Mouse (Mus musculus): ENCODE measurements around the gene Bicd1. TPM values are rescaled to one million over a fixed set of nuclear protein-coding genes. Genes with fewer than 3 reads are reported as not detected.
"Not testable (repeated sequence)": the region's sequence is repeated elsewhere in the genome, so short reads cannot be mapped to it uniquely, and the experiment has no call there.

Gene Bicd1
- polyA plus RNA-seq (2015; fragmentation: Nextera tagmentation; extraction: Ambion mirVana) = 5.7 and 6.1 TPM in 2 replicates

DNA sequence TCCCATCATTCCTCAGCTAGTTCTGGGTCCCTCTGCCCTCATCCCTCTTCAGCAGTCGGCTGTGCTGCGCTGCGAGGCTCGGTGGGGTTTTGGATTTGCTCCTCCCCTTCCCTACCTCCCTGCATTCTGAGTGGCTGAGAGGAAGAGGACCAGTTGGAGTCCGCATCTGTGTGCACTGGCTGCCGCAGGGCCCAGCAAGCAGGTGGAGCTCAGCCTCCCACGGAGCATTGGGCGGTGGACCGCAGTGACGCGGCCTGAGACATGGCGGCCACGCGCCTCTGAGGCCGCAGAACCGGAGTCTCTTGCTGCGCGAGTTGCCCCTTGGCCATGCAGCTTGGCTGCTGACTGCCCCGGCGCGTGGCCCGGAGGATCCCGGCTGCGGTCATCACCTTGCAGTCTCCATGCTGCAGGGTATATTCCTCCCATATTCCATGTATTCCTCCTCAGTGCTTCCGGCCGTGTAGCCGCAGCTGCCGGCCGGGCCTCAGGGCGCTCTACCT, at the start of gene Bicd1:
Gene Bicd1, plus strand, starts transcription at position 54 of the 500 bp plus-strand sequence.
- peak within 1 kb of the TSS; percentile 69 for H3K9ac ChIP-seq
- no peaks in the 10 kb centered on the region for H3K27me3 ChIP-seq
- H3K27ac ChIP-seq = no peak within 1 kb of the TSS
- H3K36me3 ChIP-seq = no peaks in the 10 kb centered on the region
- no peaks in the 10 kb centered on the region for H3K9me3 ChIP-seq
- H3K4me1 ChIP-seq = 0 out of 2 replicates have a peak, but pooled peaks cover 4% of the 10 kb centered on the region
- ATAC-seq (ENCODE audit: low FRiP score, low read depth) = peak; percentile 99
- H3K4me2 ChIP-seq (replicated peaks) = peak within 1 kb of the TSS; percentile 86
- under 1% methylated on average over 30 of the region's 30 CpGs for WGBS
- peak within 1 kb of the TSS; percentile 65 for H3K4me3 ChIP-seq

DNA sequence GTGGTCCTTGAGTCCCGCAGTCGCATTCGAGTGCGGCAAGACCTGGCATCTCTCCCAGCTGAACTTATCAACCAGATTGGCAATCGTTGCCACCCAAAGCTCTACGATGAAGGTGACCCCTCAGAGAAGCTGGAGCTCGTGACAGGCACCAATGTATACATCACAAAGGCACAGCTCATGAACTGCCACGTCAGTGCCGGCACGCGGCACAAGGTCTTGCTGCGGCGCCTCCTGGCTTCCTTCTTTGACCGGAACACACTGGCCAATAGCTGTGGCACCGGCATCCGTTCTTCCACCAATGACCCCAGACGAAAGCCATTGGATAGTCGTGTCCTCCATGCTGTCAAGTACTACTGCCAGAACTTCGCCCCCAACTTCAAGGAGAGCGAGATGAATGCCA, 46.2 kb upstream of the Bicd1 start:
- not testable (repeated sequence) for H3K27ac ChIP-seq

DNA sequence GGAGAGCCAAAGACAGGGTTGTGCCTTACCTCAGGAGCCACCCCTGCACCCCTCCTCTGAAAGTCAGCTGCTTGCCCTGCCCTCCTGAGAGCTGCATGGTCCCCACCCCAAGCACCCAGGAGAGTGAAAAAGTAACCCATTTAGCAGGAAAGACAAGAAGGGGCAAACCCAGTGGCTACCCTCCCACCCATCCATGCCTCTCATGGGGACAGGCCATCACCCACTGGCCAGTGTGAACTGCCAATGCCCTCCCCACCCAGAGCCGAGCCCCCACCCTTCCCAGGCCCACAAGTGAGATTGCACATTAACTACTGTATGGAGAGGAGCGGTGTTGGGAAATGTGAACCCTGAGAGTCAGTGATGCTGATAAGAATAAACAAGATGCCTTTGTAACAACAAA, 42.7 kb upstream of the Bicd1 start:
- H3K4me1 ChIP-seq; H3K27ac ChIP-seq; H3K9me3 ChIP-seq; H3K9ac ChIP-seq; ATAC-seq (ENCODE audit: low FRiP score, low read depth); H3K4me2 ChIP-seq (replicated peaks); H3K4me3 ChIP-seq; H3K27me3 ChIP-seq; H3K36me3 ChIP-seq: not testable (repeated sequence)
- 83% methylated on average over 2 of the region's 2 CpGs for WGBS

More for the DNA sequence above, 46.2 kb upstream of the Bicd1 start:
- H3K4me2 ChIP-seq (replicated peaks); H3K4me1 ChIP-seq; H3K27me3 ChIP-seq; H3K4me3 ChIP-seq; H3K36me3 ChIP-seq; ATAC-seq (ENCODE audit: low FRiP score, low read depth); H3K9ac ChIP-seq; H3K9me3 ChIP-seq: not testable (repeated sequence)
- WGBS = 96% methylated on average over 20 of the region's 20 CpGs

DNA sequence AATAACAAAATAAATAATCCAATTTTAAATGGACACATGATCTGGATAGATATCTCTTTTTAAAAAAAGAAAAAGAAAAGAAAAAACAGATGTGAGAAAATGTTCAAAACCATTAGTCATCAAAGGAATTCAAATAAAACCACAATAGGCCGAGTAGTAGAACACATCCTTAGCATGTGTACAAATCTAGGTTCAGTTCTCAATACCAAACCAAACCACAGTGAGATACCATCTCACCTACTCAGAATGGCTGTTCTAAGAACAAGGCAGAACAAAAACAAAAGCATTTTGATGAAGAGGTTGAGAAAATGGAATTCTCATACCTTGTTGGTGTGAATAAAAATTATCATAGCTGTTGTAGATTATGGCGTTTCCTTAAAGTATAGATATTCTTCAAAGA, 42.3 kb upstream of the Bicd1 start:
- Histone ChIP-seq H3K36me3 (no peaks in the 10 kb centered on the region), H3K4me1 (no peaks in the 10 kb centered on the region), H3K9me3 (no peaks in the 10 kb centered on the region), H3K4me2 (replicated peaks) (no peak overlapping the region), H3K4me3 (no peak overlapping the region), H3K9ac (no peak overlapping the region), H3K27ac (no peak overlapping the region), H3K27me3 (no peaks in the 10 kb centered on the region)
- ATAC-seq (ENCODE audit: low FRiP score, low read depth) = no peak
- 74% methylated on average over 2 of the region's 2 CpGs for WGBS

DNA sequence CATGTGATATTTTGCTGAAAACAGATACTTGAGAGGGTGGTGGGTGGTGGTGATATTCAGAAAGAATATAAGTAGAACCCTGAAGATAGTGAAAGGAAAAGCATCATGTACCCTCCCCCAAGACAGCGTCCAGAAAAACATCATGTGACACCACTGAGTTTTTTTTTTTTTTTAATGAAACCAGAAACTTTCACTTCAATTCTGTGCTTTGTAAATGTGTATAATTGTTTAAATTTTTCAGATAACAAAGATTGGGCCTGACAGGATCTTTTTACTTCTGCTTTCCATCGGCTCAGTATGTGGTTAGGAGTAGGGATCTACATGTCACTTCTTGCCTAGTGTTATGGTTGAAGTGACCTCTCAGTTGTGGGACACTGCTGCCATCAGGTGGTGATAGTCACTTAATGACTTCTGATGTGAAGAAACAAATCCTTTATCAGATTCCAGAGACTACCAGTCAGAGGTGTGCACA, 33.7 kb upstream of the Bicd1 start:
- Histone ChIP-seq H3K27me3 (no peaks in the 10 kb centered on the region), H3K9ac (no peak overlapping the region), H3K4me2 (replicated peaks) (no peak overlapping the region), H3K36me3 (no peaks in the 10 kb centered on the region), H3K27ac (no peak overlapping the region), H3K4me3 (no peak overlapping the region), H3K9me3 (no peaks in the 10 kb centered on the region), H3K4me1 (no peaks in the 10 kb centered on the region)
- 59% methylated on average over 2 of the region's 2 CpGs for WGBS
- ATAC-seq (ENCODE audit: low FRiP score, low read depth) = peak; percentile 61

DNA sequence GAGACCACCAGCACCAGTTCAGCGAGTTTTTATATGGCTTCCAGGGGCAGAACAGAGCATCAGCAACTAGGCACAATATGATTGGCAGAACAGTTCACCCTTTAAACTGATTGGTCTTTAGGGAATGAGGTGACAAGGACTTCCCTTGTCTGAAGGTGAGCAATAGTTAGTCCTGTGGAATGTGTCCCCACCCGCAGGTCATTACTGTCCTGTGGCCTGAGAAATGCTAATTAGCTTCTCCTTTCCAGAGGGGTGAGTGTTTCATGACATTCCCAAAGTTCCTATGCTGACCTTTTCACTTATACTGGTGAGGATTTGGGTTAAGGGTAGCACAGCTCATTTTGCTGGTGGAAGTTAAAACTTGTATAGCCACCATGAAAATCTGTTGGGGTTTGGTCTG, 25.2 kb upstream of the Bicd1 start:
- WGBS = 60% methylated on average over 2 of the region's 2 CpGs
- no peaks in the 10 kb centered on the region for H3K9me3 ChIP-seq
- no peaks in the 10 kb centered on the region for H3K4me1 ChIP-seq
- no peak overlapping the region for H3K4me3 ChIP-seq
- H3K27ac ChIP-seq = no peak overlapping the region
- no peak overlapping the region for H3K4me2 ChIP-seq (replicated peaks)
- no peak overlapping the region for H3K9ac ChIP-seq
- H3K36me3 ChIP-seq = no peaks in the 10 kb centered on the region
- no peak for ATAC-seq (ENCODE audit: low FRiP score, low read depth)
- no peaks in the 10 kb centered on the region for H3K27me3 ChIP-seq

DNA sequence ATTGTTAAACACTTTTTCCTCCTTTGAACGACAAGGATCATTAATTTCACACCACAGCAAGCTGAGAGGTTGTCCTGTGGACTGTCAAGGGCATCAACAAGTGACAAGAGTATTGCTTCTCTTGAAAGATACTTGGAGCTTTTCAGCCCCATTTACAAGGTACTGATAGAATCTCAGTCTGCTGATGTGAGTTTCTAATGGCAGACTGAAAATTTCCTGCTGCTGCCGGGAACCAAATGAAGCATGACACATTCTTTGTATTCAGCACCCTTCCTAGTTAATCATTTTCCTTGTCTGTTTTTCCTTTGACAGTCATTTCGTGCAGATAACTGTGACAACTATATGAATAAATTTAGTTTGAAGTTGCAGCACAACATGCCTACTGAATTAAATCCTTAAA, 22.3 kb upstream of the Bicd1 start:
- no peak for ATAC-seq (ENCODE audit: low FRiP score, low read depth)
- H3K36me3 ChIP-seq = no peaks in the 10 kb centered on the region
- WGBS = 38% methylated on average over 3 of the region's 3 CpGs

DNA sequence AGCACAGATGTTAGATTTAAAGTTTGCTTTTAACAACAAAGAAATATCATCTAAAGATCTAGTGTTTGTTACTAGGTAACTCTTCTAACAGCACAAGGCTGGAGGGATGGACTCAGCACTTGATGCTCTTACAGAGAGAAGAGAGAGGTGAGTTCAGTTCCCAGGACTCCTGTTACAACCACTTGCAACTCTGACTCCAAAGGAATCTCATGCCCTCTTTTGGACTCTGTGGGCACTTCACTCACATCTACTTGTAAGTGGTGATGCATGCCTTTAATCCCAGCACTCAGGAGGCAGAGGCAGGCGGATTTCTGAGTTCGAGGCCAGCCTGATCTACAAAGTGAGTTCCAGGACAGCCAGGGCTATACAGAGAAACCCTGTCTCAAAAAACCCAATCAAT, 19.1 kb upstream of the Bicd1 start:
- H3K9ac ChIP-seq; H3K4me2 ChIP-seq (replicated peaks); H3K9me3 ChIP-seq; H3K27ac ChIP-seq; ATAC-seq (ENCODE audit: low FRiP score, low read depth); H3K36me3 ChIP-seq; H3K27me3 ChIP-seq; H3K4me3 ChIP-seq; H3K4me1 ChIP-seq: not testable (repeated sequence)
- WGBS = 91% methylated on average over 2 of the region's 2 CpGs

More for the DNA sequence above, 22.3 kb upstream of the Bicd1 start:
- Histone ChIP-seq H3K4me3 (no peak overlapping the region), H3K9me3 (no peaks in the 10 kb centered on the region), H3K9ac (no peak overlapping the region), H3K4me2 (replicated peaks) (no peak overlapping the region), H3K4me1 (no peaks in the 10 kb centered on the region), H3K27ac (no peak overlapping the region), H3K27me3 (no peaks in the 10 kb centered on the region)

DNA sequence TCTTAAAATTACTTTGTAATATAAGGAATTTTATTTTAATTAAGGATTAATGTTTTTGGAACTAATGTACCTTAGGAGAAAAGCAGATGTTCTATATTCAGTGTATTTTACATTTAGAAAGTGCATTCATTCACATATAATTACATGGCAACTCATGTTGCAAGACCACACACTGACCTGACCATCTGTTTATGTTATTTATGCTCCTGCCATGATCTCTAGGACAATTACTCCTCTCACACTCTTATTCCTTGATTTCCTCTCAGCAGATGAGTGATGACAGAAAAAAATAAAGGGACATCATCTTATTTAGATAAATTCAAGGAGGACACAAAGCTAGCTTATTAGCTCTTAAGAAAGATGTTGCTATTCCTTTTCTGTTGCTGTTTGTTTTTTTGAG, 9.3 kb upstream of the Bicd1 start:
- H3K27ac ChIP-seq = no peak overlapping the region
- H3K4me1 ChIP-seq = no peaks in the 10 kb centered on the region
- H3K9ac ChIP-seq = no peak overlapping the region
- no peaks in the 10 kb centered on the region for H3K9me3 ChIP-seq
- H3K4me3 ChIP-seq = no peak overlapping the region
- no peaks in the 10 kb centered on the region for H3K27me3 ChIP-seq
- H3K4me2 ChIP-seq (replicated peaks) = no peak overlapping the region
- H3K36me3 ChIP-seq = no peaks in the 10 kb centered on the region
- no peak for ATAC-seq (ENCODE audit: low FRiP score, low read depth)

DNA sequence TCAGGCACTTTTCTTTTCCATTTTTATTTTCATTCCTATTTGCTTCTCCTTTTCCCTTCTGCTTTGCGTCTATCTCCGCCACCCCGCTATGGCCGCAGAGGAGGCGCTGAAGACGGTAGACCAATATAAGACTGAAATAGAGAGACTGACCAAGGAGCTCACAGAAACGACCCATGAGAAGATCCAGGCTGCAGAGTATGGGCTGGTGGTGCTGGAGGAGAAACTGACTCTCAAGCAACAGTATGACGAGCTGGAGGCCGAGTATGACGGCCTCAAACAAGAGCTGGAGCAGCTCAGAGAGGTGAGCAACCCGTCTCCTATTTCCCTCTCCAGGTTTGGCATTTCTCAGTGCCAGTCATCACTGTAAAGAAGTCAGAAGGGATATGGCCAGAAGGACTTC, 655 bp downstream of the Bicd1 start:
- Histone ChIP-seq H3K36me3 (no peaks in the 10 kb centered on the region), H3K4me1 (0 out of 2 replicates have a peak, but pooled peaks cover 4% of the 10 kb centered on the region), H3K4me3 (peak overlapping the region; percentile 65), H3K27ac (no peak overlapping the region), H3K9ac (peak overlapping the region; percentile 69), H3K27me3 (no peaks in the 10 kb centered on the region), H3K4me2 (replicated peaks) (peak overlapping the region; percentile 86), H3K9me3 (no peaks in the 10 kb centered on the region)
- WGBS = under 1% methylated on average over 11 of the region's 11 CpGs
- 0 out of 2 replicates have a peak, but pooled peaks have one; percentile 16 for ATAC-seq (ENCODE audit: low FRiP score, low read depth)

DNA sequence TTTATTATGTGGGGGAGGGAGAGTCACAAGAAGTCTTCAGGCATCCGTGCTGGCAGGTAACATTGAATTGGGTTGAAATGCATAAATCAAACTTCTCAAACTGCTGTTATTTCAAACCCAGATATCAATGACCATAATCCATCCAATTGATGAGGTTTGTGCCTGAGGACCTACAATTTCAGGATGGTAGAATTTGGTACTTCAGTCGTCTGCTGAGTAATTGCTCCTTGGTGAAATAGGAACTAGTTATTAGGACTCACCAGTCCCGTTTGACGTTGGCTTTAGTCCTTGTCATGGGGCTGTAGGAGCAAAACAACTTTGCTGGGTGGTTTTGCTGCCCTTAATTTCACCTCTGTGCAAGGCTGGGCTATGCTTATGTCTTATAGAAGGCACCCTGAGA, 1.2 kb downstream of the Bicd1 start:
- 18% methylated on average over 4 of the region's 4 CpGs for WGBS
- Histone ChIP-seq H3K4me2 (replicated peaks) (peak overlapping the region; percentile 86), H3K27ac (no peak overlapping the region)

DNA sequence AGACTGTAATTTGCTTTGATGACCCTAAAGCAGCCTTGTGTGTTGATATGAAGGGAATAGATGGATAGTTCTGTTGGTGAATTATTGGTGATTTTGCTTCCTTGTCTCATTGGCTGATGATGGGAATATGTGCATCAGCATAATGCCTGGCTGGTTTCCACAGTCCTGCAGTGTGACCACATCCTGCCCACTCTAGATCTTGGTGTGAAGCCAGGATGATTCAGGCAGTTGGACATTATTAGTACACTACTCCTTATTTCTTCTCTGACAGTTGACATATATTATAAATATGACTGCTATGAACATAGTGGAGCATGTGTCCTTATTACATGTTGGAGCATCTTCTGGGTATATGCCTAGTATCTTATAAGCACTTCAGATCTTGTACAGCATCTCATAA, 4.6 kb downstream of the Bicd1 start:
- no peaks in the 10 kb centered on the region for H3K27me3 ChIP-seq
- H3K9ac ChIP-seq = no peak overlapping the region
- 0 out of 2 replicates have a peak, but pooled peaks cover 4% of the 10 kb centered on the region for H3K4me1 ChIP-seq
- H3K4me2 ChIP-seq (replicated peaks) = no peak overlapping the region
- H3K4me3 ChIP-seq = no peak overlapping the region
- H3K9me3 ChIP-seq = no peaks in the 10 kb centered on the region
- no peak overlapping the region for H3K27ac ChIP-seq
- H3K36me3 ChIP-seq = no peaks in the 10 kb centered on the region
- ATAC-seq (ENCODE audit: low FRiP score, low read depth) = no peak

More for the DNA sequence above, 1.2 kb downstream of the Bicd1 start:
- Histone ChIP-seq H3K9me3 (no peaks in the 10 kb centered on the region), H3K9ac (peak overlapping the region; percentile 69; the same call in 1 of the 2 replicates), H3K4me3 (peak overlapping the region; percentile 65), H3K36me3 (no peaks in the 10 kb centered on the region), H3K27me3 (no peaks in the 10 kb centered on the region), H3K4me1 (0 out of 2 replicates have a peak, but pooled peaks cover 4% of the 10 kb centered on the region)
- ATAC-seq (ENCODE audit: low FRiP score, low read depth) = no peak

DNA sequence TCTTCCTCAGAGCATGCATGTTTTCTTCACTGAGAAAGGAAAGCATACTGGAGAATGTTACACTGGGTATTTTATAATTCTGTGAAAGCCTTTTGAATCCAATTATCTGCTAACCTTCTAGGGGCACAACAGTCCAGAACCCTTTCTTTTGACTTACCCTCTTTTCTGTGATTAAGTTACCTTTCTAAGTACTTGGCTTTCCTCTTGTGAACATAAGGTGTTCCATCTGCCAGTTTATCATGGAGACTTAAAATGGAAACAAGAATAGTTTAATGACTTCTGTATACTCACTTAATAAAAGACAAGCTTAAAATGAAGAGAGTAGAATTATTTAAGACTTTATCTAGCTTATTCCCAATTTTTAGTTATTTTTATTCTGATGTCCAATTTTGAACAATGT, 16.1 kb downstream of the Bicd1 start:
- H3K9me3 ChIP-seq = no peaks in the 10 kb centered on the region

More for the DNA sequence above, 16.1 kb downstream of the Bicd1 start:
- Histone ChIP-seq H3K9ac (no peak overlapping the region), H3K4me3 (no peak overlapping the region), H3K36me3 (no peaks in the 10 kb centered on the region), H3K27me3 (no peaks in the 10 kb centered on the region), H3K27ac (no peak overlapping the region), H3K4me2 (replicated peaks) (no peak overlapping the region), H3K4me1 (no peaks in the 10 kb centered on the region)
- no peak for ATAC-seq (ENCODE audit: low FRiP score, low read depth)
